Mouse (Mus musculus): ENCODE data around the gene Blnk. TPM values are rescaled to one million over a fixed set of nuclear protein-coding genes. Genes with fewer than 3 reads are reported as not detected.

Gene Blnk
- polyA plus RNA-seq, 1 experiment from 2014 or later, result 0.32 TPM

DNA sequence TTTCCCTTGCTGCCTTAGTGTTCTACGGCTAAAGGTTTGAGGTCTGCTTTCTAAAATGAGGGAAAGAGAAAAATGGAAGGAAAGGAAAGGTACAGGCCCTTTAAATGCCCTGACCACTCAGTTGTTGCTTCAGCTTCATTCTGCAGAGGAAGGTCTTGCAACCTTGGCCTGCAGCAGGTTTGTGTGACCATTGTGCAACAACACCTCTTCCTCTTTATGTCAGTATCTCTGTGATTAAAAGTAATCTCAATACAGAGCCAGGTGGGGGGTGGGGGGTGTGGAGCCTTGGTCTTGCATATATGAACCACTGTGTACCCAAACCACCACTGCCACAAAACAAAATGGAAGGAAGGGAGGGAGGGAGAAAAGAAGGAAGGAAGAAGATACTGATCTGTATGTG, 105.4 kb downstream of the Blnk start:
- Histone ChIP-seq H3K9ac (no peak overlapping the region), H3K9me3 (ENCODE audit: control insufficient read depth, low read length) (0 out of 2 replicates have a peak, but pooled peaks cover 2% of the 10 kb centered on the region), H3K4me3 (replicated peaks; ENCODE audit: low read length) (no peak overlapping the region), H3K27me3 (ENCODE audit: control insufficient read depth, insufficient read depth, low read length) (peaks cover 78% of the 10 kb centered on the region), H3K4me1 (replicated peaks; ENCODE audit: control insufficient read depth, insufficient read depth, low read length) (peaks cover 1% of the 10 kb centered on the region; the same call in 1 of the 2 replicates), H3K4me2 (replicated peaks) (no peak overlapping the region), H3K27ac (no peak overlapping the region), H3K36me3 (replicated peaks; ENCODE audit: control insufficient read depth, insufficient read depth) (no peaks in the 10 kb centered on the region)
- ATAC-seq (ENCODE audit: low FRiP score) (no peak), DNase-seq (ENCODE audit: low spot score) (no peak)
- WGBS, result 88% methylated on average over 1 of the region's 1 CpGs

DNA sequence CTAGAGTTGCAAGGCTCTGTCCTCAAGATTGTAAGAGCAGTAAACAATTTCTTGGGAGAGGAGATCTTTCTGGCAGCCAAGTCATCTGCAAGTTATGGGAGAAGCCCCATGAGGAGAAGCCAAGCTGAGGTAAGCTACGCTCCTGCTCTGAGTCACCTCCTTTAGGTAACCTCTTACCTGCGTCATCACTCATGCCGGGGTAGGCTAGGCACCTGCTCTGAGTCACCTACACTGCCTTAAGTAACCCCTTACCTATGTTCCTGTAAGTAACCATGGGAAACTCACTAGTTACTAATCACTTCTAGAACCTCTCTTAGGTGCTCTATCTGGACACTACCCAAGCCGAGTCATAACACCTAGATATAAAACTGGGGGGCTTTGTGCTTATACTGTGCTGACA, 112.6 kb downstream of the Blnk start:
- H3K36me3 ChIP-seq (replicated peaks; ENCODE audit: control insufficient read depth, insufficient read depth), result no peaks in the 10 kb centered on the region
- H3K4me3 ChIP-seq (replicated peaks; ENCODE audit: low read length), result no peak overlapping the region
- no peak for ATAC-seq (ENCODE audit: low FRiP score)
- no peak overlapping the region for H3K27ac ChIP-seq
- no peak overlapping the region for H3K4me2 ChIP-seq (replicated peaks)
- no peak overlapping the region for H3K9ac ChIP-seq
- 89% methylated on average over 4 of the region's 4 CpGs for WGBS
- no peaks in the 10 kb centered on the region for H3K4me1 ChIP-seq (replicated peaks; ENCODE audit: control insufficient read depth, insufficient read depth, low read length)
- no peak for DNase-seq (ENCODE audit: low spot score)
- no peaks in the 10 kb centered on the region for H3K9me3 ChIP-seq (ENCODE audit: control insufficient read depth, low read length)
- H3K27me3 ChIP-seq (ENCODE audit: control insufficient read depth, insufficient read depth, low read length), result peaks cover 92% of the 10 kb centered on the region

Small RNA genes lying within 50 kb of the gene (microRNA-seq; reads per million reads assigned to microRNA genes)
- gene Mir8092, result 0.81 reads per million

Other genes with a start within 250 kb of the Blnk start
- gene Cc2d2b, start 245.8 kb downstream of the Blnk start, polyA plus RNA-seq (2014; fragmentation: Nextera tagmentation; extraction: Ambion mirVana), result 0.55 TPM in 1 of 2 replicates, not detected in the other
- gene Ccnj, start 163.3 kb downstream of the Blnk start, polyA plus RNA-seq (2014; fragmentation: Nextera tagmentation; extraction: Ambion mirVana), result 11.7 and 13.3 TPM in 2 replicates
- gene Zfp518a, start 99.8 kb downstream of the Blnk start, polyA plus RNA-seq (2014; fragmentation: Nextera tagmentation; extraction: Ambion mirVana), result 8.3 and 9.8 TPM in 2 replicates
- 0.13 and 0.21 TPM in 2 replicates for gene Dntt, start 34.7 kb upstream of the Blnk start, polyA plus RNA-seq (2014; fragmentation: Nextera tagmentation; extraction: Ambion mirVana)
- gene Opalin, start 82.6 kb upstream of the Blnk start, polyA plus RNA-seq (2014; fragmentation: Nextera tagmentation; extraction: Ambion mirVana), result not detected in 2 replicates
- gene Tll2, start 212.3 kb upstream of the Blnk start, polyA plus RNA-seq (2014; fragmentation: Nextera tagmentation; extraction: Ambion mirVana), result 0.59 and 1.3 TPM in 2 replicates